Mouse (Mus musculus) layer of hippocampus, postnatal 10 days (tissue): ENCODE results near the gene Scrn3. TPM values are rescaled to one million over a fixed set of nuclear protein-coding genes. Genes with fewer than 3 reads are reported as not detected.
A peak's percentile ranks its signal among the peaks of the same experiment; 100 is the strongest.

ENCODE experiments used
- DNase-seq, 2 experiments: peaks; one replicate each; pipeline ENCODE4 v3.0.0; 2021; ENCODE audit warnings: low spot score in 2 of 2
- total RNA-seq, 2 experiments: library from RNA; stranded (reverse); gene quantifications; 2 replicates each; pipeline ENCODE4 v1.2.3; 2021

Gene Scrn3
- total RNA-seq, 2 experiments from 2014 or later: 12.1 to 12.6 TPM

DNA sequence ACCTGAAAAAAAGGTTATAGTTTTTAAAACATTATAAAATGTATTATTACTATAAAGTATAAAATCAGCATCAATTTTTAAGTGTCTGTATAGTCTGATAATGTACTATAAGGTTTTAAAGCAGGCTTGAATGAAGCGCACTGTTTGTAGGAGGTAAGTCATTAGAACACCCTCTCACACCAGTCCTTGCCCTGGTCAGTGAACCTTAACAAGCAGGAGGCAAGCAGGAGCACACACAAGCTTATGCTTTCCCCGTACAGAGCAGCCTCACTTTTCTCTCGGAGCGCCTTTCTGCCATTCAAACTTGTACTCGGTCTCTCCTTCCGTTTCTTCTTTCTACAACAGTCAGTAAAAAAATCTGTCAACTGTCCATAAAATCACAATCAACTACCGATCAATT is 6.4 kb upstream of the Scrn3 start:
- no peak for DNase-seq

DNA sequence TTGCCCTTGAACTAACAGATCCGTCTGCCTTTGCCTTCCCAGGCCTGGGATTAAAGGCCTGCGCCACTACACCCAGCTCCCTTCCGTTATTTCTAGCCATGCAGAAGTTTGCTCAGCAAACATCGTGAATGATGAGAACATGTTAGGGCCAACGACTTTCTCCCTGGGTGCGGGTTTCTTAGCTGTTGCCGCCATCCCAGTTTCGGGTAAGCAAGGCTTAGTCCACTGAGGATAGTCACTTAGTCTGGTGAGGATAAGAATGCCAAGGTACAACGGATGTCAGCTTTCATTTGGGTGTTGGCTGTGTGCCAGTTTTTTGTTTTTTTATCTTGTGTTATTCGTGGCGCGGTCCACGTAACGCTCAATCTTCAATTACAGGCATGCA is 708 bp downstream of the Scrn3 start:
- DNase-seq: peak; percentile 46 to 47

DNA sequence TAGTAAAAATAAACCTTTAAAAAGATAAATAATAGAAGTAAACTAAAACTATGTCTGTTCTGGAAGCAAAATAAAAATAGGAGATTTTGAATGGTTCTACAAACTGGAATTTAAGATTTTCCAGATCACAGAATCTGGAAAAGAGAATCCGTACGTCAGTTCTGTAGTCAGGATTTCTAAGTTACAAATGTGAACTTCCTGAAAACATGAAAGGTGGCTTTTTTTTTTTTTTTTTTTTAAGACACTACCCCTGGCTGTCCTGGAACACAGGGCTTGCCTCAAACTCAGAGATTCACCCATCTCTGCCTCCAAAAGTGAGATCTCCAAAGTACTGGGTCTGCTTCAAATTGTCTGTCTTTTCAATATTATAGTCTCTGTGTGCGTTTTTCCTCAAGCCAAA is 1.9 kb downstream of the Scrn3 start:
- DNase-seq: no peak

DNA sequence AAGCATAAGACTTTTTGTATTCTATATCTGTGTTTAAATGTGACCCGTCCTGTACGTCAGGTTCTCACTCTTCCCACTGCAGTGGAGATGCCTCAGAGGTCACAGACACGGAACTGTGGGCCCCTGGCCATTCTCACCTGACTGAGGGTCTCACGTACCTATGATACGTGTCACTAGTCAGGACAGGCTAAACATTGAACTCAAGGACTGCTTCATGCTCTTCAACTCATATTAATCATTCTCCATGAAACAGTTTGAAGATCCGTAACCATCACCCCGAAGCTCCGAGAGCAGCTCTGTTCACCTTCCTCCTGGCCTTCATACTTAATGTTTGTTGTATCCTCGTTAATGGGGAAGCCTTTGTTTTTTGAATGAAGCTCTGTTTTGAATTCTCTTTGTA is 5.0 kb downstream of the Scrn3 start:
- no peak for DNase-seq

DNA sequence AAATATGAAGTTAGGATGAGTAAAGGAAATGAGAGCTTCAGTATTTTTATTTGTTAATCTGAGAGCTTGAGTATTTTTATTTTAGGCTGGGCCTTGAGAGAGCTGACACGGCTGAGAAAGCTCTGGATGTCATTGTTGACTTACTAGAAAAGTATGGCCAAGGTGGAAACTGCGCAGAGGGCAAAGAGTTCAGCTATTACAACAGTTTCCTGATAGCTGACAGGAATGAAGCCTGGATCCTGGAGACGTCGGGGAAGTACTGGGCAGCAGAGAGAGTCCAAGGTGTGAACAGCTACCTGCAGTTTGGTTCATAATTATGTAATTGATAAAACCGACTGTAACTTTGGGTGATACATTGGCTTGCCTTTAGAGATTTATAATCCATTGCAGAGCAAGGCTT is 6.8 kb downstream of the Scrn3 start:
- no peak for DNase-seq

DNA sequence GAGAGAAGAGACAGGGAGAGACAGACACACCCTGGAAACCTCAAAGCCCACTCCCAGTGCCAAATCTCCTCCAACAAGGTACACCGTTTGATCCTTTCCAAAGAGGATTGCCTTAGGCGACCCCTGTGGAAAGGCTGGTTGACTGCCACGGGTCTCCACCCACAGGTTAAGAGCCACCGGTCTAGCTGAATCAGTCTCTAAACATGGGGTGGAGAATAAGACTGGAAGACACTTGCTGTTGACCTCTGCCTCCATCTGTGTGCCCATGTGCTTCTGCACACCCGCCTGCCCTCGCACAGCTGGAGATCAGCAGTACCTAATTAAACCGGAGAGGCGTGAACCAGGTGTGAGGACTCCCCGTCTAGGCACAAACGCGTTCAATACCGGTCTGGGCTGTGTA is 10.6 kb downstream of the Scrn3 start:
- DNase-seq: no peak

DNA sequence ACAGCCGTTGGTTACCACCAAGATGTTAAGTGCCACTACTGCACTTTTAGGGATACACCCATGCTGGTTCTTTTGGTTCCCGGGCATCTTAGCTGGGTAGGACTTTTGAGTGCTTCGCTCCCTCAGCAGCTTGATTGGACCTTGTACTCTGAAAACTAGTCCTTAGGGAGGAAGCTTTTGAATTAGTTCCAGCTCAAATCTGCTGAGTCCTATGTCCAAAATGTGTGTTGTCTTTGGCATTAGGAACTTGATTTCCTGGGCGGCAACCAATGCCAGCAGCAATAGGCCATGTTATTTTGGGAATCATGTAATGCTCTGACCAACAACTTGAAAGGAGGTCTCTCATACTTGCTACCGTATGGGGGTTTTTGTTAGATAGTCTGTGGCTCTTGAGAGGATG is 13.5 kb downstream of the Scrn3 start:
- no peak for DNase-seq

DNA sequence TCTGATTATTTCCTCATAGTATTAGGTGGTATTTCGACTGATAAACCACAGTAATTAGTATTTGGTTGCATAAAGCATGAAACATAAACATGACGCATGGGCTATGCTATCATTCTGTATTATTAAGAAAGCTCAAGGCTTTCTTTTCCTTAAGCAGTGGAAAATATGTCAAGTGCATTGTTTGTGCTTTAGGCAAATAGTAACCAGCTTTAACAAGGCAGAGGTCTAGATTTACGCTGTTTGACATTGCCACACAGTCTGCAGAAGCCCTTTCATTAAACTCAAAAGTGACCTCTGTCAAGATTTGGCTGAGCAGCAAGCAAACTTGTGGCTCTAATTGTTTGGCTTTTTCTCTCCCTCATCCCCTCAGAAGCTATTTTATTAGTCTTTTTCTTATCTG is 23.5 kb downstream of the Scrn3 start:
- DNase-seq: no peak

DNA sequence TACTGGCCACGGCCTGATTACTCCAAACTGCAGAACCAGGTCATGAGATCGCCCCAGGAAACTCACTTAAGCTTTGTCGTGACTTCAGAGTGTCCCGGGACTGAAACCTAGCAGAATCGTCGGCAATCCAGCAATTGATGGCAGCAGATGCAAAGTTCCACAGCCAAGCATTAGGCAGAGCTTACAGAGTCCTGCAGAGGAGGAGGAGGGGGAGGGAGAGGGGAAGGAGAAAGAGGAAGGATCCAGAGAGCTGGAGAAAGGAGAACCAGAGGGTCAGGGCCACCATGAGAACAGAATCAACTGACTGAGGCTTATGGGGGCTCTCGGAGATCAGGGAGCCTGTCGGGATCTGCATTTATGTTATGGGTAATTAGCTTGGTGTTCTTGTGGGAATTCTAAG is 26.0 kb downstream of the Scrn3 start:
- DNase-seq: no peak

DNA sequence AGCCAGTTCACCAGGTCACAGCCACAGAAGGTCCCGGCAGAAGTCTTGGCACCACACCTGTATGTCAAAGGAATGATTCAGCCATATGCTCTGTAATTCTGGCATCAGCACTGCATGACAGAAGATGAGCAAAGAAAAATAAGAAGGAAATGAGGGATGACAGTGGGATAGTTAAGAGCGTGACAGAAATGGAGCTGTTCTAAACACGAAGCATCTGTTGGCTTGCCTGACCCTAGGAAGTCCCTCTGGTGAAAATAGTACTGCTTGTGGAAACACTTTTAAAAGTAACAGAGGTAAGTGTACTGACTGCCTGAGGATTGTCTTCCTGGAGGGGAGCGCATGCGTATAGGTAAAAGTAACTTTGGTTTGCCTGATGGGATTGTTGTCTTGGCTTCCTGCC is 31.3 kb downstream of the Scrn3 start:
- no peak for DNase-seq

DNA sequence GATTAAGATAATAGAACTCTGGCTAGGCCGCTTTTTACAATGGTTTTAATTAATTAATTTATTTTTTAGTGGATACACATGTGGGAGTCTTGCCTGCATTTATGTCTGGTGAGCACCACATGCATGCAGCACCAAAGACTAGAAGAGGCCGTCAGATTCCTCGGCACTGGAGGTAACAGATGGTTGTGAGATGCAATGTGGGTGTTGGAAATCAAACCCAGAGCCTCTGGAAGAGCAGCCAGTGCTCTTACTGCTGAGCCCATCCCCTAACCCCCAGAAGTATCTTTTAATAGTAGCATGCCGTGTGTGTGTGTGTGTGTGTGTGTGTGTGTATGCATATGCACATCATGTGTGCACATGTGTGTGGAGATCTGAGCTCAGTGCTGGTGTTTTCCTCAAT is 32.8 kb downstream of the Scrn3 start:
- no peak for DNase-seq

DNA sequence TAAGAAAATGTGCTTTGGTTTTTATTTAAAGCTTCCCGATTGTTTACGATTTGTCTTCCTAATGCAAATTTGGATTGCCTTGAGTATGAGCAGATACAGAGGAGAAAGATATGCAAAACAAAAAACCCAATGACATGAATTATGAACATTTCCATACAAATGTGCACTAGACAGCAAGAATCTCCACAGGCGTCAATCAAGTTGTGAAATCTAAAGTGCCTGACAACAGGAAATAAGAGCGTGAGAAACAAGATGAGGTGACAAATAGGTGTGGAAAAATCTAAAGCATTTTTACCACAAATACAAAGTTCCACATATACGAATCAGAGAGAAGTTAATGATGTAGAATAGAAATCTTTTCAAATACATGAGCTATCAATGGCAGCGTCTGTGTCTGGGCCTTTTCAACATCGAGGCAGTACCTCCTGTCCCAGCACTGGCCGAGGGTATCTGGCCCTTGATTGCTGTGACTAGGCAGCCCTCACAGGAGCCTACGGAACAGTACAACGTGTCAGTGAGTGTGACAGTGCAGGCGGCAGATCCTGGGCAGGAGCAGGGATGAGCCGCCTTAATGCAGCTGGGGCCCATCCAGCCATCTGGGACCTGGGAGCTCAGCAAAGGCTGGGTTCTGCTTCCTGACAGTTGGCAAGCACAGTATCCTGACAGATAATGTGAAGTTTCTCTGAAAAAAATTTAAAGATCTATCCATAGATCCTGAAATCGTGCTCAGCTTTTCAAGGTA is 34.1 kb downstream of the Scrn3 start:
- DNase-seq: peak; percentile 45 to 54

DNA sequence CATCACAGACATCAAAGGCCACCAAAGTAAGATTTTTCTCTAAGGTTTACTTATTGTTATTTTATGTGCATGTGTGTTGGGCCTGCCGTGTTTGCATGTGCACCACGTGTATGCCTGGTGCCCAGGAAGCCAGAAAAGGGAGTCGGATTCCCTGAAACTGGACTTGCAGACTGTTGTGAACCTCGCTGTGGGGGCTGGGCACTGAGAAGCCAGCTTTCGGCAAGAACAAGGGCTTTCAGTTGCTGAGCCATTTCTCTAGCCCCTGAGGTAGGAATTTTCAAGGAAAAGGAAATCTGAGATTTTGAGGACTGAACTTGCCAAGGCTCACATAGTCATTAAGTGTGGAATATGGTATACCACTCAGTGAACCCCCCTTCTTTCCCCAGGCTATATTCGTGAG is 34.7 kb downstream of the Scrn3 start:
- DNase-seq: no peak

DNA sequence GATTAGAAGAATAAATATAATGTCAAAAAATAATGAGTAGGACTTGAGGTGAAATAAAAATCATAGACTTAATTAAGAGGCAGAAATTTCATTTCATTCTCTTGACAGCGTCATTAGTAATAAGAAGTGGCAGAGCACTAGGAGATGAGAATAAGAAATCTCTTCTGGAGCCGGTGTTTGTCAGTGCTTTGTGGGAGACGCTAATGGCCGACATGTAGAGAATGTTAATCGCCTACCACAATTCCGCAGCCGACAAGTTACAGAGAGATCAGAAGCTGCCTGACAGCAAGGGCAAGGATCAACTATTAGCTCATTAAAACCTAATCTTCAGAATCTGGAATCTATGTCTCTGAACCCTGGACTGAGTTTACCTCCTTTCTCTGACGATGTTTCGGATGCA is 35.4 kb downstream of the Scrn3 start:
- DNase-seq: no peak

DNA sequence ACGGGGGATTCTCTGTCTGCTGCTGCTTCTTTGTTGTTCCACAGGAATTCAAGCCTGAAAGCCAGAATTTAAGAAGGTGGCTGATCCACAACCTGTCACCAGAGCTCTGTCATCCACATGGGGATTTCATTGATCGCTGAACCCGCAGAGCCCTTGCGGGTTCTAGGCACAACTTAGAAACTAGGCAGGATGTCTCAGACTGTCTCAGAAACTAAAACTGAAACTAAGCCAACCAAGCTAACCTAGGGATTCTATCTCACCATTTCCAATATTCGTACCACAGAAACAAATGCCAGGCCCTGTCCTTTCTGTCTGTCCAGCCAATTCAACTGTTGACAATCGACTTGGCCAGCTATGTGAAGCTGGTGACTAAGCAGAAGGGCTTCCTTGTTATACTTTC is 35.8 kb downstream of the Scrn3 start:
- DNase-seq: no peak

DNA sequence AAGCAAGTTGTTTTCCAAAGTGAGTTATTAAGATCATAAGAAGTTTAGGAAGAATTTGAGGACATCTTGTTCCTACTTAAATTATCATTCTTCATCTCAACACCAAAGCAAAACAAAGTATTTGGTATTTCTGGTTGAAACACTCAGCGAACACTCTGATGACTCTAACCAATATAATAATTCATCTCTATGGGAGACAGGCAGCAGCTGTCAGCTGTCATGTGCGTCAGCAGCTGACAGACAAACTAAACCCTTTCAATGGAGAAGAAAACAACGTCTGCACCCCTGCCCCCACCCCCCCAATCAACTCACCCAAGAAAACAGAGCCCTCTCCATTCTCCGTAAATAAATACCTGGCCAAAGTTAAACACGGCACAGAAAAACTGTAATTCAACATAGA is 39.1 kb downstream of the Scrn3 start:
- no peak for DNase-seq

DNA sequence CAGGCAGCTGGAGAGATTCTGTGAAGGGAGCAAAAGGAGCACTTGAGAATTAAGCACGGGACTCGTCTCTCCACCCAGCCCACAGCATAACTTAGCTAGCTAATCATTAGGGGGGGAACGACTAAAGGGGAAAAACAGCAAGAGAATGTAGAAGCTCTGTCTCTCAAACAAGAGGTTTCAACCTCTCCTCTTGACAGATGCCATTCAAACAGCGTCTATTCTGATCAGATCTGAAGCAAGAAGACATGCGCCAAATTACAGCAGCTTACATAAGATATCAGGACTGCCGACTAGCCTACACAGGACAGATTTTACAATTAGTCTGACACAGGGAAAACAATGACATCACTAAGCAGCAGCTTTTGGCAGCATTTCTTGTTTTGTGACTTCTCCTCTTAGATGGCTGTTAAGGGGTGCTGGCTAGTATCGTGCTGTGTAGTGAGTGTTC is 39.5 kb downstream of the Scrn3 start:
- DNase-seq: peak; percentile 22 to 27

DNA sequence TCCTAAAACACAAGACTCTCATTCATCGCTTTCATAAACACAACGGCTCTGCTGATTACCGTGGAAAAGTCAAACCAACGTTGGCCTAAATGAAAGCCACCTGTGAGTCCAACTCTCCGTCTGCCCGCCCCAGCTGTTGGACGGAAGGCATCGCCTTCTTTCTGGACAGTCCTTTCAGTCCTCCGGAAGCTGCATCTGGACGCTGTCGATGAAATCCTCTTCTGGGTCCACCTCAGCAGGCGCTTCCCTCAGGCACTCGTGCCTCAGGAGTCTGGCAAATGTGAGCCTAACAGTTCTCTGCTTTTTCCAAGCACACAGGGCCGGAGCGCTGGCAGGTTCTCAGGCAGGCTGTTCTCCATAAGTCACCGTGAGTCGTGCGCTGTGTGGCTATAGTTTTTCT is 44.6 kb downstream of the Scrn3 start:
- DNase-seq: no peak

DNA sequence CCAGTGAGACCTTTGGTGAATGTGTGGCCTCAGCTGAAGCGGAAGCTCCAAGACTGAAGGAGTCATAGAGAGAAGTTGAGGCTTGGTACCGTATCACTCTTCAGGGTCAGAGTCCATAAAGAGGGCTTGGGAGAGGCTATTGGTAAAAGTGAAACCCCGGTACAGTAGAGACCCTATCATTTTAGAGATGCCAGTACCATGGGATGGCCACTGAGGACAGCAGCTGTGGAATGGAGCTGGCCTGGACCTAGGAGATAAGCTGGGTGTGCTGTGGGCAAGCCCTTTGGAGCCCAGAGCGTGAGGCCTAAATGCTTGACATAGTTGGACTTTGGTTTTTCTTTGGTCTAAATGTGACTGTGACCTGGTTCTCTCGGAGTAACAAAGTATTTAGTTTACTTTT is 47.5 kb downstream of the Scrn3 start:
- DNase-seq: no peak

DNA sequence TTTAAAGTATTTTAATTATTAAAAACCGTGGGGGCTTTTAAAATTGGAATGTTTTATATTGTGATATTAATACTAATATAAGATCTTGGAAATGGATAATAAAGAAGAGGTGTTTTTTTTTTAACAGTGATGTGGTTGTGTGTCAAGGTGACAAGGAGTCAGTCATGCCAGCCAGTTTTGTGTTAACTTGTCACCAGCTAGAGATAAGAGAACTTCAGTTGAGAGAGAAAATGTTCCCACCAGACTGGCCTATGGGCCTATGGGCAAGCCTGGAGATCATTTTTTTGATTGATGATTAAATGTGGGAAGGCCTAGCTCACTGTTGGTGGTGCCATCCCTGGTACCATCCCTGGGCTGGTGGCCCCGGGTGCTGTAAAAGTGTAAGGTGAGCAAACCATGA is 48.1 kb downstream of the Scrn3 start:
- DNase-seq: no peak

DNA sequence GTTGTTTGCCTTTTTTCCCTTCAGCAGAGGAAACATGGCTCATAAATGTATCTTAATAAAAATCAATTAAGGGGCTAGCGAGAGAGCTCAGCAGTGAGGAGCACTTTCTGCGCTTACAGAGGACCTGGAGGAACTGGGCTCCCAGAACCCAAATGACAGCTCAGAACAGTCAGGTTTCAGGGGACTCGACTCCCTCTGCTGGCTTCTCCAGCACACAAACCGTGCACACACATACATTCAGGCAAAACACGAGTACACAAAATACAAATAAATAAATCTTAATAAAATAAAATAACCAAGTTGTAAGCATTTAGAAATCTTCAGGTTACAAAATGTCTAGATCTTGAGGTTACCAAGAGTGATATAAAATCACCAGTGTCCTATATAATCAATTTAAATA is 51.0 kb downstream of the Scrn3 start:
- no peak for DNase-seq

DNA sequence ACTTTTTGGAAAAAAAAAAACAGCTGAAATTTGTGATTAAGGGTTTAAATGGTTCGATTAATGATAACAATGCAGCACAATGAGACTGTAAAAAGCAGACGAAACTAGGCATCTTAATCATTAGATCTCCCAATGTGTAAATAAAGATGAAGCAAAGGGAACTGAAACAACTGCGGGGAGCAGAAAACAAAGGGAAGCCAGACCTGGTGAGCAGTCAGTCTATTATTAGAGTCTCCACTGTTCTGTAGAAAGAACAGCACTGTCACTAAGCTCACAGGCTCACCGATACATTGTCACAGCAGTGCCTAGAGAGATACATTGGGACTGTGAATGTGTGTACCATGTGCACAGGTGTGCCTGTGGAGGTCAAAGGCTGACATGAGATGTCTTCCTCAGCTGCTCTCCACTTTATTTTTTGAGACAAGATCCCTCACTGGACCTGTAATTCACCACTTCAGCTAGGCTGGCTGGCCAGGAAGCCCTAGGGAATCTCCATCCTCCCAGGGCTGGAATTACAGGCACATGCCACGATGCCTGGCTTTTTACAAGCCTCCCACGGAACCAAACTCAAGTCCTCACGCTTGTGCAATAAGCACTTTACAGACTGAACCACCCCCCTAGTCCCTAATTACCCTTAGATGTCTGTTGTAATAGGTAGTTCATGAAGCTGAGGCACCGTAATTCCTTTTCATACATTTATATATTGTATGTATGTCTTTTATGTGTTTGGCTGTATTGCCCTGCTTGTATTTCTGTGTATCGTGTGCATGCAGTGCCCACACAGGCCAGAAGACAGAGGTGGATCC is 59.3 kb downstream of the Scrn3 start:
- DNase-seq: no peak

DNA sequence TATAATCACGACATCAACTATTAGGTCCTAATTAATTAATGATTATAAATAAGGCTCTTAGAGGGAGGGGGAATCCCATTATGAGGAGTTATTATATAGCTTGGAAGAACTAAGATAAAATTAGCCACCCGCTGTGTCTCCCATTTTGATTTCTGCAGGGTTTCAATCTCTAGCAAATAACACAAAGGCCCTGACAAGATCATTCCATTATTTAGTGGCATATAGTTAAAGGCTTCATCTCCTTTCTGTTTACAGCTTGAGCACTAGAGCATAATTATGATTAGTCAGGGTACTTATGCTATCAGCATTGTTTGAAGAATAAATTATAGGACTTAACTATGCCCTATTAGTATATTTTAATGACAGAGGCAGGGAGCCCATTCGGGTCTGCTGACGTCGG is 65.9 kb downstream of the Scrn3 start:
- no peak for DNase-seq
